Mouse (Mus musculus) left cerebral cortex, postnatal 25 days (tissue): ENCODE measurements around the gene Hcn4. TPM values are rescaled to one million over a fixed set of nuclear protein-coding genes. Genes with fewer than 3 reads are reported as not detected.

Source experiments
- DNase-seq, 2 experiments: peaks; one replicate each; pipeline ENCODE4 v3.0.0; 2022; ENCODE audit warnings: low spot score in 2 of 2, mixed read lengths in 1 of 2
- intact Hi-C: fragments of 180-260 bp; cut with DNase I; formaldehyde crosslinking; loops from one replicate; pipeline ENCODE4 v1.15.1; 2025
- total RNA-seq, 2 experiments: library from RNA; stranded (reverse); gene quantifications; 2 replicates each; pipeline ENCODE4 v1.2.3; 2021

Gene Hcn4
- total RNA-seq: 1 to 10 TPM; 7.2 to 7.8 TPM

DNA sequence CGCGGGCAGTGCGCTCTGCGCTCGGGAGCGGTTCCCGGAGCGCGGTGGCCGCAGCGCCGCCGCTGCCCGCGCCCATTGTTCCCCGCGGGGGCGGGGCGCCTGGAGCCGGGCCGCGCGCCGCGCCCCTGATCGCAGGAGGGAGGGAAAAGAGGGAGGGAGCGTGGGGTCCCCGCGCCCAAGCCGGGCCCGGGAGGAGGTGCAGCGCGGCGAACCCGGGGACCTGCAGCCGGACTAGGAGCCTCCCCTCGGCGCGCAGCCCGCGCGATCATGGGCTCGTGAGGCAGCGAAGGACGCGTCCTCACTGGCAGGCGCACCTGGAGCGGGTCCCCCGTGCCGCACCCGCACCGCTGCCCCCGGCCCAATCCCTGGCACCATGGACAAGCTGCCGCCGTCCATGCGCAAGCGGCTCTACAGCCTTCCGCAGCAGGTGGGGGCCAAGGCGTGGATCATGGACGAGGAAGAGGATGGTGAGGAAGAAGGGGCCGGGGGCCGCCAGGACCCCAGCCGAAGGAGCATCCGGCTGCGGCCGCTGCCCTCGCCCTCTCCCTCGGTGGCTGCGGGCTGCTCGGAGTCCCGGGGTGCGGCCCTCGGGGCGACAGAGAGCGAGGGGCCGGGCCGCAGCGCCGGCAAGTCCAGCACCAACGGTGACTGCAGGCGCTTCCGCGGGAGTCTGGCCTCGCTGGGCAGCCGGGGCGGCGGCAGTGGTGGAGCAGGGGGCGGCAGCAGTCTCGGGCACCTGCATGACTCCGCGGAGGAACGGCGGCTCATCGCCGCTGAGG is at the start of gene Hcn4:
Gene Hcn4 (plus strand): TSS at position 274 of the 779 bp plus-strand sequence.
- intact Hi-C loops: no loop called here
- DNase-seq: no peak

DNA sequence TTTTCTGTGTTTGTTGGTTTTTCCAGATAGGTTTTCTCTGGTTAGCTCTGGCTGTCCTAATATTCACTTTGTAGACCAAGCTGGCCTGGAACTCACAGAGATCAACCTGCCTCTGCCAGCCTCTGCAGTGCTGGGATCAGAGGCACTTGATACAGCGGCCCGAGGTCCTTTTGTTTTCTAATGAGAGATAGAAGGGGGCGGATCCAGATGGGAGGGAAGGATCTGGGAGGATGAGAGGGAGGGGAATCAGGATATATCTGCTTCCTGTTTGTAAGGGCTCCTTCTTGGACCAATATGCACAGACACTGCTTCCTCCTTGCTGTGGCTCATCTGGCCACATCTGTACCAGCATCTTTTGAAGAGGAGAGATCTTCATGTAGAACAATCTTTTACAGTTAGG is 48.5 kb upstream of the Hcn4 start:
- DNase-seq: no peak
- intact Hi-C loops: no loop called here

DNA sequence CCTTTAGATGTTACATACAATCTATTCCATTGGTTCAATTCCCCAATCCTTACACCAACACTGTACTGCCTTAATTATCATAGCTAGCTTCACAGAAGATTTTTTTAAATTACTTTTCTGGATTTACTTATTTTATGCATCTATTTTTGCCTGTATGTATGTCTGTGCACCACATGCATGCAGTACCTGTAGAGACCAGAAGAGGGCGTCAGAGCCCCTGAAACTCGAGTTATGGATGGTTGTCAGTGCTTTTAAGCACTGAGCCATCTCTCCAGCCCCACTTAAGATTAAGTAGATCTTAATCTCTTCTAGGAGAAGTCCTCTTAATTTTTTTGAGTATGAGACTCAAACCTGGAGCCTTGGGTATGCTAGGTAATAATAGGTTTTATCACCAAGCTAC is 47.8 kb upstream of the Hcn4 start:
- DNase-seq: no peak
- intact Hi-C loops: no loop called here

DNA sequence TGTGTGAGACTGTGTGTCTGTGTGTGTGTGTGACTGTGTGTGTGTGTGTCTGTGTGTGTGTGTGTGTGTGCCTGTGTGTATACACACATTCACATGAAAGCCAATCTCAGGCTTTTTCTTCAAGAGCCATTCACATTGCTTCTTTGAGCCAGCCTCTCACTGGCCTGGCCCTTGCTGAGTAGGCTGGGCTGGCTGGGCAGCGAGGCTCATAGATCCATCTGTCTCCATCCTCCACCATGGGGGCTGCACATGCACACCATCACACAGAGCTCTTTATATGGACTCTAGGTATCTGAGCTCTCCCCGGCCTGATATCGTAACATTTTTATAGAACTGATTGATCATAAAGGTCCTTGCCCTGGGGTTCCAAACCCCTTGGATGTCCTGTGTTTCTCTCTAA is 33.7 kb upstream of the Hcn4 start:
- no peak for DNase-seq
- intact Hi-C loops: no loop called here

DNA sequence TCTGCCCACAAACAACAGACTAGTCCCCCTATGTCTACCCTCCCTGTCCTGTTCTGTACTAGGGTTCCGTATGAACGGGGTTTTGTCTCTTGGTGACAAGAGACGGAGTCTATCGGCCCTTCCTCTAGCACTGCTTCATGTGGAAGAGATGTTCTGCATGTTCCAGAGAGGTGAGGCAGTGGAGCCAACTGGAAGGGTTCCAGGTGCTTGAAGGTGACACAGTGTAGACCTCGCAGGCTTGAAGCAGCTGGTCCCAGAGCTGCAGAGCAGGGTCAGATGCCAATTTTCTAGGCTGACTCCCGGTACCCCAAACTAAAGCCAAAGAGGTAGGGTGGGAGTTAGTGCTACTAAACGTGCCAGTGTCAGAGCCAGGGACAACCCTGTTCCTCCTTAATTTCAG is 25.1 kb upstream of the Hcn4 start:
- intact Hi-C loops: no loop called here
- no peak for DNase-seq

DNA sequence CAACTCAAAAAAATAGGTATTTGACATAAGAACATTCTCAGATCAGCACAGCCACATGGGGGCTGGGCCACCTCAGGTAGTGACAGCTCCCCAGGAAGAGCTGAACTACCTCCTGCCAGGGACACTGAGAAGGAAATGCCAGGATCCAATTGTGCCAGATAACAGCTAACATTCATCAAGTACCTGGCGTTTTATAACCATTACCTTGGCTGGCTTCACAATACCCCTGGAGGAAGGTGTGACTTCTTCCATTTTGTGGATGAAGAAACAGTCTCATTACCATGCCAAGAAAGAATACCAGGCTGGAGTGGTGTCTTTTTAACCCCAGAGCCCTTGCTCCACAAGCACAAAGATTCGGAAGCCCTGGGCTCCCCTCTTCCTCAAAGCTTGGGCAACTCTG is 21.8 kb upstream of the Hcn4 start:
- DNase-seq: no peak
- intact Hi-C loops: no loop called here

DNA sequence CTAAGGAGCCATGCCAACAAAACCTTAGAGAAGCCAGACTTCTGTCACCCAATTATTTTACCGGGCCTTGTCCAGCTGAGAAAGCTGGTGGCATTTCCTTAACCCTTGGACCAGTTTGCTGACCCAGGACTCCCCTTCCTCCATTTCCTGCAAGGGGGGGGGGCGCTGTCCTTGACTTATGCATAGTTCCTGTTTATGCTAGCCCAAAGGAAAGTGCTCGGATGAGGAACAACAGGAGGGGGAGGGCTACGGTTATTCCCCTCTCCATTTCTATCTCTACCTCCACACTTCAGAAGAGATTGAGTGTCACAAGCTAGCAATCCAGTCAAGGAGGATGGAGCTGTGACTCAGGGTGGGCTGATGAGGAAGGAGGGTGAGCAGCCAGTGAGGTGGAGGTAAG is 20.9 kb upstream of the Hcn4 start:
- no peak for DNase-seq
- intact Hi-C loops: no loop called here

DNA sequence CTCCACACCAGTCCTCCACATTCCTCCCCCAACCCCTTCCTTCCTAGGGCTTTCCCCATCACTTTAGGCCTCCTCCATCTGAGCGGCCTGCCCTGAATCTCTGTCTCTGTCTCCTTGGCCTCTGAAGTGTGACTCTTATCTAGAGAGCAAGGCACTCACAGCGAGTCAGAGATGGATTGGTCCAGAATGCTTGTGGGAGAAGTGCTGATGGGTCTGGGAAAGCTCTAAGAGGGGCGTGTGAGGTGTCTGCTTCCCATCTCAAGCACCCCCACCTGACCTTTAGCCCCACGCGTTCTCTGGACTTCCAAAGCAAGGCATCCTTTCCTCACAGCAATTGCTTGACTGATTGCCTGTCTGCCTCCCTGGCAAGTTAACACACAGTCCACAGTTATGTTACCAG is 20.4 kb upstream of the Hcn4 start:
- intact Hi-C loops: no loop called here
- DNase-seq: no peak

DNA sequence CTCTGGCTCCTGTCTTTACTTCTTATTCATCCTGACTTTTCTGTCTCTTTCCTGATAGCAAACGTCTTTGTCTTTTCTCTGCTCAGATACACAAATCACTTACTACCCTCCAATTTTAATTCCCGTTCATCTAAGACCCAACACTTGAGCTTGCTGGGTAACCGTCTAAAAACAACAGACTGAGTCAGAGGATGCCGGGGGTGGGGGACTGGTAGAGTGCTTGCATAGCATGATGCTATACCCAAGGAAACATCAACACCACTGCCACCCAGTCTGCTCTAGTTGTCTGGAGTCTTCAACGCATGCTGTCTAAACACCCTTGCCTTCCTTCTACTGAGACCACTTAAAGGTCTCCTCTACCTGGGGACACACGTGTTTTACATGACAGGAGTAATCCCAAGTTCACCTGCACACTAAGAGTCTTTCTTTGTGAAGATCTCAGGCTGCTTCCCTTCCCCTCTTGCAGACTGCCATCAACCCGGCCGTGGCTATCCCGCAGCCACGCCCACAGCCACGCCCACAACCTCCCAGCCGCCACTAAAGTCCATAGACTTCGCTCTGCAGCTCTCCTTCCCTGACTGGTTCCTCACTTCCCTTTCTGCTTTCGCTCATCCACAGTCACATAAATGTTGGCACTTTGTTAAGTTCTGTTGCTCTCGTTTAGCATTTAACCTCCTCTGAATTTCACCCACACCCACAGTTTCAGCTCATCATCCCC is 17.5 kb upstream of the Hcn4 start:
- peak; percentile 14 to 60 for DNase-seq

DNA sequence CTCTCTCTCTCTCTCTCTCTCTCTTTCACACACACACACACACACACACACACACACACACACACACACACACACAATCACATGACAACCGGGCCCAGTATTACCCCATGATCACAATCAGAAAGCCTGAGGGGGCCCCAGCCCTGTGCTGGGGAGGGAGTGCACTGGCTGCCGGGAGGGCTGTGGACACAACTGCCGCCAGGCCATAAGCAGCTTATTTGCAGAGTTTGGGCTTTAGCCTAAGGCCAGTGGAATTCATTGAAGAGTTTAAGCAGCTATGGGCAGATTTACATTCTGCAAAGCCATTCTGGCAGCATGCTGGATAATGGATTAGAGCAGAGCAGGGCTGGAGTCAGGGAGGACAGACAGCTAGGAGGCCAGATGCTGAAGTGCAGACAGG is 12.0 kb upstream of the Hcn4 start:
- intact Hi-C loops: no loop called here
- DNase-seq: no peak

More for the DNA sequence above, 17.5 kb upstream of the Hcn4 start:
- intact Hi-C loops: no loop called here

DNA sequence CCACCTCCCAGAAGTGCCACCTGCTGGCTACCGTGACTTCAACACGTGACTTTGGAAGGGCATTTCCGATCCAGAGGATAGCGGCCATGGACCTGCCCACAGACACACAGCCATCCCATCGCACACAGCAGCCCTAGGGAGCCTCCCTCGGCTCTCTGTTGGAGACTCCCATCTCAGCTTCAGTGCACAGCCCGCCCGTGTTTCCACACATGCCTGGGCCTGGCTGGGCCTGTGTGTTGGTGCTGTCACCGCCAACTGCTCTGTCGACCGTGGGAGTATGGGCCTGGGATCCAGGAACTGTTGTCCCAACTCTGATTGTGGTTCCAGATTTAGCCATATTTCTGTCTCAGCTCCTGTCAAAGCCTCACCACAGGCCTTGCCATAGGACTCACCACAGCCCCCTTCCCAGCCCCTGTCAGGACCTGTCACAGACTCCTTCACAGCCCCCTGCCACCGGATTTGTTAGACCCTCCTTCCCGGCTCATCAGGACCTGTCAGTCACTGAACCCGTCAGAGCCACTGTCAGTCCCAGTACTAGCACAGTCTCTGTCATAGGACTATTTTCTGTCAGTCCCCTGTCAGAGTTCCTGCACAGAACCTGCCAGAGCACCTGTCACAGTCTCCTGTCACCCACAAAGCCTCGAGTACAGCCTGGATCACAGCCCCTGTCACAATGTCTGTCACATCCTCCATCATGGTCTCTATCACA is 7.5 kb upstream of the Hcn4 start:
- DNase-seq: peak; percentile 52 to 90
- intact Hi-C loops: no loop called here

DNA sequence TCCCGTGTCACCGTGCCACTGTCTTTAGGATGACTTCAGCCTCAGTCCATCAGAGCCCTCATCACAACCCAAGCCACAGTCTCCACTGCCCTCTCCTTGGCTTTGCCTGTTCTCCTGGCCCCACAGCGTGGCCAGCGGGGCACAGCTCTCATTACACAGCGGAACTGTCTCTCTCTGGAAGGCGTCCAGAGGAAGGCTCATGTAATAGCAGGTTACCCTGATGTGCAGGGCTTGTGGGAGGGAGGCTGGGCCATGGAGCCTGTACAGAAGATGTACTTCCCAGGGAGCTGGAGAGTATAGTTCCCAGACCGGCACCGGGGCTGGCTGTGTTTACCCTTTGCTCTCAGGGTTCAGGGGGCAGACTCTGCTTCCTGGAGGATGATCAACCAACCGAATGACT is 6.8 kb upstream of the Hcn4 start:
- DNase-seq: no peak
- intact Hi-C loops: no loop called here

DNA sequence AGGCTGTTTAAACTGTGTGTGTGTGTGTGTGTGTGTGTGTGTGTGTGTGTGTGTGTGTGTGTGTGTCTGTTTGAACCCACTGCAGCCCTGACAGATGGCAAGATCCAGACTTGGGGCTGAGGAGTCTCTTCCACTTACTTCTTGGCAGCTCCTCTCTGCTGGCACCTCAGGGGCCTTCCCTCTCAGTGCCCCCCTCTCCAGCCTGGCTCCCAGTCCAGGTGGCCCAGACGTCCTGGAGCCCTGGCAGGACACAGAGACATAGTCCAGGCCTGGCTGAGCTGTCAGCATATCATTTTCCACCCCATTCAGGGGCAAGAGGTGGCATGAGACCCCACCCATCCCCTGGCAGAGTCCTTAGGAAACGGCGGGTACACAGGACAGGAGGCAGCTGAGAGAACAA is 5.5 kb upstream of the Hcn4 start:
- intact Hi-C loops: no loop called here
- DNase-seq: no peak

DNA sequence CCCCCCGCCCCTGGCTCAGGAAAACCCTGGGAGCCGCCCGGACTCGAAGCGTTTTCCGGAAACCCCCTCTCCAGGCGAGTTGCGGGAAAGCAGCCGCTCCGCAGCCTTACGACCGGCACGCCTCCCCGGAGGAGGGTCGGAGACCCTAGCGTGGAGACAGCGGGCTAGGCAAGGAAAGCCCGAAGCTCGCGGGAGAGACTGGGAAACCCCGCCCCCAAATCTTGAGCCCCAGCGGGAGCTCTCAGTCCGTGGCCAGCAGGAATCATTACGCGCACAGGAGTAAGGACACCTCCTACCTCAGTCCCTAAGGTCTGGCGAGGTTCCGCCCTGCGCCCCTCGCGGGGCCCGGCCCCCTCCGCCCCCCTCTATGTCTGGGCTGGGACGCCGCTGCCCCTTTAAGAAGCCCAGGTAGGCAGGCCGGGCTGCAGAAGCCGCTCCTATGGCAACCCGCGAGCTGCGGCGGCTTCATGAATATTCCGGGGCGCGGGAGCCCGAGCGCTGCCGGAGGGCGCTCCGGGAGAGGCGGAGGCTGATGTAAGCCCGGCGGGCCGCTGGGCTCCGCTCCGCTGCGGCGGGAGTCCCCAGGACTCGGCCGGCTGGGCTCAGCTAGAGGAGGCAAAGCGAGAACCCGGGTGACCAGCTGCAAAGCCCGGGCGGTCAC is 651 bp upstream of the Hcn4 start:
- peak; percentile 71 to 78 for DNase-seq
- intact Hi-C loops: no loop called here

DNA sequence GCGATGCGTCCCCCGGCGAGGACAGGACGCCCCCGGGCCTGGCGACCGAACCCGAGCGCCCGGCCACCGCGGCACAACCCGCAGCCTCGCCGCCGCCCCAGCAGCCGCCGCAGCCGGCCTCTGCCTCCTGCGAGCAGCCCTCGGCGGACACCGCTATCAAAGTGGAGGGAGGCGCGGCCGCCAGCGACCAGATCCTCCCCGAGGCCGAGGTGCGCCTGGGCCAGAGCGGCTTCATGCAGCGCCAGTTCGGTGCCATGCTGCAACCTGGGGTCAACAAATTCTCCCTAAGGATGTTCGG is 655 bp downstream of the Hcn4 start:
- no peak for DNase-seq
- intact Hi-C loops: no loop called here

DNA sequence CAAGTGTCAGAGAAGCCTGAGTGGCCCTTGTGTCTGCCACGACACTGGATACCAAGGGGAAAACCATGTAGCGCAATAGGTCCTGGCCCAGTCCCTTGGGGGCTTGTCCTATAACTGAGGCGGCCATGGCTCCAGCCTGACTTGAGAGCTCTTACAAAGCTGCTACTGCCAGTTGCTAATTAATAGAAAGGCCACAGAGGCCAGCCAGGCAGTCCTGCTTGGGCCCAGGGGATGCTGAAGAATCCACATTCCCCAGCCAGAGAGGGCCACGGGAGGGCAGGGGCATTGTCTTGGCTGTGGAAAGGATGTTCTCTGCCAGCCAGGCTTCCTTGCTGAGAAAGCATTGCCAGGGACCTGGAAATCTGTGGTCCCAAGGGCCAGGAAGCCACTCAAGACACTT is 6.4 kb downstream of the Hcn4 start:
- DNase-seq: no peak
- intact Hi-C loops: no loop called here

DNA sequence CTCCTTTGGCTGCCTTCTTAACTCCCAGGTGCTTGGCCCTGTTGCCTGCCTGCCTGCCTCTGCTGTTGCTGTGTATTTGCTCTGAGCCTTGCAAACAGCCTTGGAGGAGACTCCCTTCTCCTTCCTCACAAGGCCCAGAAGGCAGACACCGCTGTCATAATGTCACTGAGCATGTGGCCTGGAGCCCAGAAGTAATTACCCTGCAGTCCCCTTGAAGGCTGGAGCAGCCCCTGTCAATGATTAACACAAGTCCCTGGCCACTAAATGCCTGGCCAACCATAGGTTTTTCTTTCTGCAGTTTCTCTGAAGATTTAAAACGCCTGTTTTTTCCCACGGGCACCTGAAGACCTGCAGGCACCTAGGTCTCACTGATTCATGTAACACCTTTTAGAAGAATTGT is 9.7 kb downstream of the Hcn4 start:
- intact Hi-C loops: no loop called here
- no peak for DNase-seq

DNA sequence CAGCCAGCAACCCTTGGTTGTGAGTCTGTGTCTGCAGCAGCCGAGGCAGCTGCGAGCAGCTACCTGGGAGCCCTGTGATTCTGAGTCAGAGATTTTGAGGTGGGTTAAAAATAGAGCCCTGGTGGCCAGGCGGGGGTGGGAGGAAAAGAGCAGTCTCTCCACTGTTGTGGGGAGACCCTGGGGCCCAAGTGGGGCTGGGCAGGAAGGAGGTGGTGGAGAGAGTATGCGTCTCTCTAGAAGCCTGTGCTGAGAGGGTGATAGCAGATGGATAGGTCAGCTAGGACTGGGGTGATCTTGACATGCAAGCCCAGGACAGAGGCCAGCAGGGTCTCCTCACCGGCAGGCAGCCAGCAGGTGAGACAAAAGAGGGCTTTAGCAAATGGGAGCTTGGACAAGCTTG is 14.0 kb downstream of the Hcn4 start:
- intact Hi-C loops: no loop called here
- no peak for DNase-seq

DNA sequence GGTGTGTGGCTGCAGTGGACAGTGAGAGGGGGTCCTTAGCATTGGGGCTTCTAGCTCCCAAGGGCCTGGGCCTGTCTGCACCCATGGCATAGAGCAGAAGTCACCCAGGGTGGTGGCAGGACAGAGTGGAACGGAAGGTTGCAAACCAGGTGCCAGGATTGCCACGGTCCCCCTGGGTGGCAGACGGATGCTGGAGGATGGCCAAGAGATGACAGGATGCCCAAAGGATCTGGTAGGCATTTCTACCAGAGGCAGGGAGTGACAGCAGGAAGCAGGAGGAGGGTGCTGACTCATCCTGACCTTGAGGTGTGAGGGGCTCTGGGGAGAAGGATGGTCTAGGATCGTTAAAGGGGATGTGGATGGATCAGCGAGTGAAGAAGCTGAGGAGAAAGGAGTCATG is 15.3 kb downstream of the Hcn4 start:
- DNase-seq: no peak
- intact Hi-C loops: no loop called here

DNA sequence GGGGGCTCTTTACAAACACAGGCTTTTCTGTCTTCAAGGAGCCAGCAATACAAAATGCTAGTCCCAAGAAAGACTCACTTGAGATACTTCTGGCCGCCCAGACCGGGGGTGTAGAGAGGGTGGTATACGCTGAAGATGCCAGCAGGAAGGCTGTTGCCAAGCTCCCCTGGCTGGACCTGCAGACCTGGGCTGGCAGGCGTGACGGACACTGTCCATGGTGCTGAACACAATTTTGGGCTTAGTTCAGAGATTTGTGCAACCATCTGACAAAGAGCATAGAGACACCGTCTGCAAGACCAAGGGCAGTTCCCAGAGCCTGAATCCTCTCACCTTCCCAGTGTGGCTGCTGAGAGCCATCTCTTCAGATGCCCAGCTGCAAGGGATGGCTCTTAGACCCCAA is 18.4 kb downstream of the Hcn4 start:
- intact Hi-C loops: no loop called here
- DNase-seq: no peak

DNA sequence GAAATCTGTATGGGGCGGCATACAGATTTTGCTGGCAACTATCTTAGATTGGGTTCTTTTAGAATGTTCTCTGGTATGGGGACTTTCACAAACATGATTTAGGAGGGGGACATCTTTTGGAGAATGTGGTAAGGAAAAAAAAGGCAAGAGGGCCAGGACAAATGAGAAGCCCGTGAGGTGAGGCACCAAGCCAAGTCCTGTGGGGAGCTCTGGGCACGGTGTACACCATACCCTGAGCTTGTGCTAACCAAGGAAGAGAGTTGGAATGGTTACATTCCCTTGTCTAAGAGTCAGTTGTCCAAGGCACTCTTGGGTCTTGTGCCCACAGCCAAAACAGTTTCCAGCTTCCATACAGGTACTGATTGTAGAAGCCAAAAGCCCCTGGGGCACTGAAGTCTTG is 21.4 kb downstream of the Hcn4 start:
- intact Hi-C loops: no loop called here
- DNase-seq: no peak
